Mouse (Mus musculus) intestine, embryonic 14.5 days (tissue): Measurements from ENCODE around the gene Gas2l1. TPM values are rescaled to one million over a fixed set of nuclear protein-coding genes. Genes with fewer than 3 reads are reported as not detected.

ENCODE experiments used
- microRNA-seq: library from miRNA; unstranded; fragments of <30 nt; microRNA quantifications from one replicate; pipeline ENCODE4, GENCODE M21; 2016
- polyA plus RNA-seq: library from polyadenylated mRNA; unstranded; fragments of >200 nt; fragmentation: Nextera tagmentation; extraction: Ambion mirVana; gene quantifications from 2 replicates; pipeline ENCODE4 v1.2.1, GENCODE M21; 2014

Gas2l1 gene
- polyA plus RNA-seq, 1 experiment from 2014 or later, result 29.3 TPM

Small RNAs within 50 kb of the gene (microRNA-seq; reads per million reads assigned to microRNA genes)
- gene Gm47296, result not detected

Other genes starting within 250 kb of the Gas2l1 start
- gene Nf2, start 215.8 kb downstream of the Gas2l1 start, polyA plus RNA-seq, result 42.0 and 43.6 TPM in 2 replicates
- 85.2 and 85.3 TPM in 2 replicates for gene Nipsnap1, start 191.4 kb downstream of the Gas2l1 start, polyA plus RNA-seq
- 38.4 and 41.6 TPM in 2 replicates for gene Thoc5, start 170.0 kb downstream of the Gas2l1 start, polyA plus RNA-seq
- gene Nefh, start 117.3 kb downstream of the Gas2l1 start, polyA plus RNA-seq, result 1.1 and 1.2 TPM in 2 replicates
- 56.0 and 58.9 TPM in 2 replicates for gene Ap1b1, start 78.5 kb downstream of the Gas2l1 start, polyA plus RNA-seq
- gene Rasl10a, start 7.2 kb downstream of the Gas2l1 start, polyA plus RNA-seq, result 1.1 and 1.9 TPM in 2 replicates
- 30.4 TPM in 2 replicates for gene Rhbdd3, start 33.6 kb upstream of the Gas2l1 start, polyA plus RNA-seq
- 373 and 390 TPM in 2 replicates for gene Ewsr1, start 33.9 kb upstream of the Gas2l1 start, polyA plus RNA-seq
- 74.8 and 88.5 TPM in 2 replicates for gene Emid1, start 86.9 kb upstream of the Gas2l1 start, polyA plus RNA-seq
- gene Kremen1, start 196.2 kb upstream of the Gas2l1 start, polyA plus RNA-seq, result 9.8 and 11.8 TPM in 2 replicates